Mouse (Mus musculus): ENCODE measurements around the gene Gtf2h1.
"Not testable (repeated sequence)": the region's sequence is repeated elsewhere in the genome, so short reads cannot be mapped to it uniquely, and the experiment has no call there.

Gtf2h1 gene

DNA sequence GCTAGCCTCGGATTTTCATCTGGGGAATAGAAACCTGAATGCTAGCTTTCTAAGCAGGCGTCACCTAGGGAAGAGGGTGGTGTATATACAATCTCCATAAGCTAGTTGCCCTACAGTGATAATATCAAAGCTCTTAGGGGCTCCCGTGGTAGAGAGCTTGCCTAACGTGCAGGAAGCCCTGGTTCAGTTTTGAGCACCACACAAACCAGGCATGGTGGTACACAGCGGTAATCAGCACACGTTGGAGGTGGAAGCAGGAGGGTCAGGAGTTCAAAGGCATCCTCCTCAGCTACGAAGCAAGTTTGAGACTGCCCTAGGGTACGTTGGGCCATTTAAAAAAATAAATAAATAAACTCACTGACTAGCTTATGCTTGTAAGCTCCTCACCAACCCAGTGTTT is 35.8 kb downstream of the Gtf2h1 start:
- no peak for DNase-seq

DNA sequence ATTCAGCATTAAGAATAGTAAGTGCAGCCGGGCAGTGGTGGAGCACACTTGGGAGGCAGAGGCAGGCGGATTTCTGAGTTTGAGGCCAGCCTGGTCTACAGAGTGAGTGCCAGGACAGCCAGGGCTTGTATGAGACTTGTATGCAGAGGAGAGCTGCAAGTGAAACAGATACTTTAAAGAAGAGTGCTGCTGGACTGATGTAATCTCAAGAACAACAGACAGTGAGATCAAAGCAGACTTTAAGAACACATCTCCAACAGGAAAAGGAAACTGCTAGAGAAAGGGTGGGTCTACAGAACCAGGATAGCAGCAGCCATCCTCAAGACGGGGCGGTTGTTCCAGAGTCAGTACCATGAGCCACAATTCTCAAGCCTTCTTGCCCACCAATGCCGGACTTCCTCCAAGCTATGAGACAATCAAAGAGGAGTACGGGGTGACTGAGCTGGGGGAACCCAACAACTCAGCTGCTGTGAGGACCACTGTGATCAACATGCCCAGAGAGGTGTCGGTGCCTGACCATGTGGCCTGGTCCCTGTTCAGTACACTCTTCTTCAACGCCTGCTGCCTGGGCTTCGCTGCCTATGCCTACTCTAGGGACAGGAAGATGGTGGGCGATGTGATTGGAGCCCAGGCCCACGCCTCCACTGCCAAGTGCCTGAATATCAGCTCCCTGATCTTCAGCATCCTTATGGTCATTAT is 36.4 kb downstream of the Gtf2h1 start:
- DNase-seq, result not testable (repeated sequence)

DNA sequence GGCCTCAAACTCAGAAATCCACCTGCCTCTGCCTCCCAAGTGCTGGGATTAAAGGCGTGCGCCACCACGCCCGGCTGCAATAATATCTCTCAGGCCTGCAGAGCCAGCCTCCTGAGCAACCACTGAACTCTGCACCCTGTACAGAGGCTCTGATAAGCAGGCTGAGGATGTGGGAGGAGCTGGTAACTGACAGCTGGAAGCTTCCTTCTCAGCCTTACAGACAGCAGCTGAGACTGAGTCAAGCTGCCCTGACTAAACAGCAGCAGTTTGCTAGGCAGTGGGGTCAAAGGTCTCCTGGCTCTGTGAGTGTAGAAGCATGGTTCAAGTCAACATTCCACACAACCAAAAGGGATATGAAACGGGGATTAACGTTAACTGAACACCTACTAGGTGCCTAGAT is 37.4 kb downstream of the Gtf2h1 start:
- peak; percentile 54 for DNase-seq

DNA sequence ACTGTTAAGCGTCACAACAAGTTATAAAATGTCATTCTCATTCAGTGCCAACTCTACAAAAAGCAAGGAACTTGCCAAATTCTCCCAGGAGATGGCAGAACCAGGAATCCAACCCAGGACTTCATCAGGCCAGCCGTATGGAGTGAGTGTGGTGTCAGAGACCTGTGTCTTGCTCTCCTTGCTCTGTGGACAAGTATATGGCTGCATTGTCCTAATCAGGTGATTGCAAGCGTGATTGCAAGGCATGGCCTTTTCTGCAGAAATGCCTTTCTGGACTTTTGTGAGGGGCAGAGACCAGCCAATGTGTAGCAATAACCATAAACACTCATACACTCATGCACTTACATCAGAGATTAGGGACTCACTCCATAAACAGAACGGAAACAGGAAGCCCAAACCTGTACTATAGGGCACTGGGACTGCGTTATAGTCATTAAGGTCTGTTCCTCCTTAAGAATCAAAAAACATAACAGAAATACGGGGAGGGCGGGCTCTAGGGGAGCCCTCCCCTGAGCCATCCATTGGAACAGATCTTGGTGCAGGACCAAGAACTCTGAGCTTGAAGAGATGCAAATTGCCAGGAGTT is 37.9 kb downstream of the Gtf2h1 start:
- no peak for DNase-seq

DNA sequence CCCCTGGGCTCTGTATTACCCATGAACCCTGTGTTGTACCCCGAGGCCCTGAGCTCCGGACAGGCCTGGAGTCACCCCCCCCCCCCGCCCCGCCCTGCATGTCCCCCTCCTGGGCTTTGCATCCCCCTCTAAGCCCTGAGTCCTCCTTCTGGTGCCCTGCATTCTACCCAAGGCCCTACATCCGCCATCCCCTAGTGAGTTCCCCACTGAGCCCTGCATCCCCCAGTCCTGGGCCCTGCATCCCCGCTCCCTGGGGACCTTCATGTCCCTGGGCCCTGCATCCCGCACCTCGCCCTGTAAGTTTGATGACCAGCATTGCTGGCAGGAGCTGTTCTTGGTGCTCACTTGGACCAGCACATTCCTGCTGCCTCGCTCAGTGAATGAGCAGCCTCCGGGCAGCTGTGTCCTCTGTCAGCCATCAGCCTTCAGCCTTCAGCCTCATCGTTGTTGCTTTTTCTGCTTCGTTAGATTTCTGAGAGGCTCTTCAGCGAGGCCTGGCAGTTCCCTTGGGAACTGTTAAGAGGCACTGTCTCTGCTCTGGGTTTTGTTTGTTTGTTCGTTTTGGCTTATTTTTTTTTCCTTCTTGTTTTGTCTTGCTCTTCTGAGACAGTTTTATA is 39.2 kb downstream of the Gtf2h1 start:
- DNase-seq, result peak; percentile 25

DNA sequence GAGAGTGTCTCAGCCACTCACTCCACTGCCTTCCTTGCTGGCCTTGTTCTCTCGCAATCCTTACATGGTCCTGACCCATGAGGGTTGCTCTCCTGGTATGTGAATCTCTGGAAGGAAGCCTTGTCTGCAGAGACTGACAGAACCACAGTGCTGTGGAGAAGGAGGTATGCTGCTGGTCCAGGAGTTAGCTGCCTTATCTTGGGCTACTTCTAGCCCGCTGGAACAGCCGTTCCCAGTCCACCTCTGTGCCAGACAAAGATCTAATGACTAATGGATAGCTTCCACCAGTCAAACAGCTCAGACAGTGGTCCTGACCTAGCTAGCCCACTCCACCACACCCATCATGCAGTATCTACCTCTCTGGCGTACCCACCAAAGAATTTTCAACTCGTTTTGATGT is 40.5 kb downstream of the Gtf2h1 start:
- DNase-seq, result no peak

DNA sequence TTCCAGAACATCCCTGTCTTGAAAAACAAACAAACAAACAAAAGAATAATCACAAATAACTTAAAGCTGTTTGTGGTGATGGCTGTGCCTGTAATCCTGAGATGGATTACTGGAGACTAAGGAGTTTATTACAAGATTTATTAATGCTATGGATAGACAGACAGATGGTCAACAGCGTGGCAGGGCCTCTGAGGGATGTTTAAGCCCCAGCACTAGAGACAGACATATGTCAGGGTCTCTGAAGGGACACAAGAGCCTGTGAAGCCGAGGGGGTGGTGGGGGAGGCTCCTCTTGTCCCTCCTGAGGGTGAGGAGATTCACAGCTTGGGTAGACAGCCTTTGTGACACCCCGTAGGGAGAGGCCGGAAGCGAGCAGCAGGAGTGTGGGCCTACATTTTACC is 41.2 kb downstream of the Gtf2h1 start:
- DNase-seq, result no peak

DNA sequence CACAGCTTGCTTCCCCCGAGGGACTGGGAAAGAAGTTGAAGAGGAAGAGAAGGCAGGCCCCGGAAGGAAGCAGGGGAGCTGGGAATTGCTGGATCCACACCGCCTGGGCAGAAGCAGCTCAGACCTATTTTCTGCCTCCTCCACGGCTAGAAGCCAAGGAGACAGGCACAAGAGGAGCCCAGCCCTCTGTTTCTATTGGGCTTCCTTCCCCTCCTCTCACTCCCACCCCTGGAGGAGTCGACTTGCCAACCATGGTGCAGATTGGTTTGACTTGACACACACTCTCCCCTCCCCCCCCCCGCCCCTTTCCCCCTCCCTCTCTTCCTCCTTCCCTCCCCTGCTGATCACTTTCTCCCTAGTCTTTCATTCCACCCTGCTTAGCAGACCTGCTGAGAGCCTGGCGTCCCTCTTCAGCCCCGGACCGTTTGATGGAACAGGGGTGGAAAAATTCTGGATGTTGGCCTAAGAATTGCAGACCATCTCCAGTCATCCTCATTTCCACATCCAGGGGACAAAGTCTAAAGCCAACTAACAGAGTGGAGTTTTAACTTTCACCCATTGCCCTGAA is 42.3 kb downstream of the Gtf2h1 start:
- peak; percentile 65 for DNase-seq

DNA sequence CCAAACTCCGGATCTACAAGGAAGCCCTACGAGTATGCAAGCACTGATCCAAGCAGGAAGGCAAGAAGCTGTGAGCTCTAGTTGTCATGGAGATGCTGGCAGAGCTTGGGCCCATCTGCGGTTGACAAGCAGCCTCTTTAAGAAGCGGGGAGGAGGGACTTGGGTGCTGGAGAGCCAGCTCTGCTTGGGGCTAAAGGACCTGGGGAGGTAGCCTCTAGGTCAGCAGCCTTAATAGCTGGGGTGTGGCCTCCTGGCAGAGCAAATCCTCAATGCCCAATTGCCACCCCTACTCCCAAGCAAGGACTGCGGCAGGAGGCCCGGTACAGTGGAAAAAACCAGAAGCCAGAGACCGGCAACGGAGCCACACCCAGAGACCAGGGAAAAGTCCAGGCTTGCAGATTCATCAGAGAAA is 43.0 kb downstream of the Gtf2h1 start:
- peak; percentile 57 for DNase-seq

DNA sequence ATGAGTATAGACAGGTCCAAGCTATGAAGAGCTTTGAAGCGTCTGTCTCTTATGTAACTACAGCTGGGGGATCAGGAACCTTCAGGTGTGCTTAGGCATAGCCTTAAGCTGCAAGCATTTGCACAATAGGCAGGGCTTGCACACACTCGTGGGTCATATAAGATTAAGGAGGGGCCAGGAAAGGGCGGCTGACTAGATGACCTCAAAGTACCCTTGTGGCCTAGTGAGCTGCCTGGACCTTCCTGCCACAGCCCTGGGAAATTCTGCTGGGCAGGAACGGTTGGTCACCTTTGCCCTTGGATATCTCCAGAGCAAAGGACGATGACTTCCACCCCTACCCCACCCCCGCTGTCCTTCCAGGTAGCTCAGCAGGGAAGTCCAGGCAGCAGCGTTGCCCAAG is 43.5 kb downstream of the Gtf2h1 start:
- DNase-seq, result no peak

DNA sequence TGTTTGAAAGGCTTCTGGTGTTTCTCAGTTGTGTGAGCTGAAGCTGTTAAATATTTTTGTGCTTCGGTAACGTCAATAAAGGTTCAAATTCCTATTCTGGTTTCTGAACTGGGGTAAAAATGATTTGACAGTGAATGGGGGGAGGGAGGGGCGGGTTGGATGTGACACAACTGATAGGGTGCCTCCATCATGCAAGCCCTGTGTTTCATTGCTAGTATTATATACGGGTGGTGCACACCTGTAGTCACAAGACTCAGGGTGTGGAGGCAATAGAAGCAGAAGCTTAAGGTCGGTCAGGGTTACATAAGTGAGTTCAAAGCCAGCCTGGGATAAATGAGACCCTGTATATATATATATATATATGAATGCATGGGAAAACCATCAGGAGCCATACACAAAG is 44.0 kb downstream of the Gtf2h1 start:
- no peak for DNase-seq

DNA sequence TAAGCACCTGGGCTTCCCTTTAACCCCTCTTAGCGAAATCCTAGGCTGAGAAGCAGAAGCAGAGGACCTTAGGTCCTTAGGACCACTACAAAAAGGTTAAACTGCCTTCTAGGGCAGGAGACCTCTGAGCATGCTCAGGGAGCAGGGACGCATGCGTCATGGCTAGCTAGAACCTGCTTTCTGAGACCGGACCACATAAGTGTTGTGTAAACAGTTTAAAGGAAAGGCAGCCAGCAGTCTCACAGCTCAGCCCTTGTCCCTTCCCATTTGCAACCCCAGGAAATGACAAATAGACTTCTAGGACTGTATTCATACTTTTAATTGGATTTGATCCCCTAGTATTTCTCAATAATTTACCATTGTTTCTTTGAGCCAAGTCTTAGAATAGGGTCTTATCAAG is 44.4 kb downstream of the Gtf2h1 start:
- DNase-seq, result no peak

DNA sequence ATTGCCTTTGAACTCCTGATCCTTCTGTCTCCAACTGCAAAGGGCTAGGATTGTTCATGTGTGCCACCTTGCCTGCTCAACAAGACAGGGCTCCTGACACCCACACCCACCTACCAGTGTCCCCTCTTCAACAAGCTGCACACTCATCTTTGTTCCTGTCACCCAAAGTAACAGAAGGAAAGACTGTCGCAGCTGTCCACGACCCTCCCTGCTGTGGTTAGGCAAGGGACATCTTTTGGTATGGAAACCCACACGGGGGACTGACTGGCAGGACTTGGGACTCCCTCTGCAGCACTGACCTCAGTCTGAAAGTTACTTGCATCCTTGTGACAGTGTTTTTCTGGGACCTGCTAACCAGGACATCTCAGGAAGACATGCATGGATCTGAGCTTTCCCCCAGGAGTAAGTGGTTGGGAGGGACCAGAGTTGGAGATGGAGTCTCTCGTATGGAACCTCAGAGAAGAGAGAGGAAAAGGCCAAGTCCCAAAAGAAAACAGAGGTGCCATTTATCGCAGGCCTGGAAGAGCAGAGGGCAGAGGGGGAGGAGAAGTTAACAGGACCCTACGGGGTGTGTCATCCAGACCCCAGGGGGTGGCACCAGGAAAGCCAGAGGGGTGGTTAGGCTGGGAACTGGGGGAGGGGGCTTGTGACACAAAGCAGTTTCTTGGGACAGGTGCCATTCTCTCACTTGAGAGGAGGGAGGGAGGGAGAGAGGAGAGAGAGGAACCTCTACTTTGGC is 45.1 kb downstream of the Gtf2h1 start, which contains the start of gene Ldha:
Gene Ldha (plus strand): TSS at position 689 of the 739 bp plus-strand sequence.
- DNase-seq, result no peak

DNA sequence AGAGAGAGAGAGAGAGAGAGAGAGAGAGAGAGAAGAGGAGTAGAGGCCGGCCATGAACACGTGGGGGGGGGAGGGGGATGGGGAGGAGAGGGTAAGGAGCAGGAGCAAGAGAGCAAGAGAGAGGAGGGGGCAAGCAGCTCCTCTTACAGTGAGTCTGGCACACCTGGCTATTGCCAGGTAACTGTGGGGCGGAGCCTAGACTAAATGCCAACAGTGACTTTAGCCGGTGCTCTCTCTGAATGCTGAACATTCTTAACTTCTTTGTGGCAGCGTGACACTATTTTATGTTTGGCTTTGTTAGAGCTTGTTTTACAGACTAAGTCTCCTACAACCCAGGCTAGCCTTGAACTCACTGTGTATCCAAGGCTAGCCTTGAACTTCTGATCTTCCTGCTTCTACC is 46.4 kb downstream of the Gtf2h1 start:
- no peak for DNase-seq

DNA sequence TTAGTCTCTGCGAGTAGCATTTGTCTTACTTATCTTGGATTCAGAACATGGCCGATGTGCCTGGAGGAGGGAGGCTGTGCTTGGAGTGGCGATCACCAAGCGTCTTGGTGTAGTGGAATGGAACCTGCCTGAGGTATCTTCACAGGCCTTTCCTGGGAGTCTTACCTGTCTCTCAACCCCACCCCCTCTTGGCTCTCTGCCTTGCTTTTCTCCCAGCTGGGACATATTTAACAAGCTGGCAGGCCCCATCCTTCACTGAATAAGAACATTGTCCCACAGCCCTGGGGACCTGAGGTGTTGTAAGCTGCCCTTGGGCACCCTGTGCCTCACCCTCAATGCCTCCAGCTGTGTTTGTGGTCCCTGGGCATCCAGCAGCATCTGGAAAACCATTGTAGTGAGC is 47.7 kb downstream of the Gtf2h1 start:
- no peak for DNase-seq

DNA sequence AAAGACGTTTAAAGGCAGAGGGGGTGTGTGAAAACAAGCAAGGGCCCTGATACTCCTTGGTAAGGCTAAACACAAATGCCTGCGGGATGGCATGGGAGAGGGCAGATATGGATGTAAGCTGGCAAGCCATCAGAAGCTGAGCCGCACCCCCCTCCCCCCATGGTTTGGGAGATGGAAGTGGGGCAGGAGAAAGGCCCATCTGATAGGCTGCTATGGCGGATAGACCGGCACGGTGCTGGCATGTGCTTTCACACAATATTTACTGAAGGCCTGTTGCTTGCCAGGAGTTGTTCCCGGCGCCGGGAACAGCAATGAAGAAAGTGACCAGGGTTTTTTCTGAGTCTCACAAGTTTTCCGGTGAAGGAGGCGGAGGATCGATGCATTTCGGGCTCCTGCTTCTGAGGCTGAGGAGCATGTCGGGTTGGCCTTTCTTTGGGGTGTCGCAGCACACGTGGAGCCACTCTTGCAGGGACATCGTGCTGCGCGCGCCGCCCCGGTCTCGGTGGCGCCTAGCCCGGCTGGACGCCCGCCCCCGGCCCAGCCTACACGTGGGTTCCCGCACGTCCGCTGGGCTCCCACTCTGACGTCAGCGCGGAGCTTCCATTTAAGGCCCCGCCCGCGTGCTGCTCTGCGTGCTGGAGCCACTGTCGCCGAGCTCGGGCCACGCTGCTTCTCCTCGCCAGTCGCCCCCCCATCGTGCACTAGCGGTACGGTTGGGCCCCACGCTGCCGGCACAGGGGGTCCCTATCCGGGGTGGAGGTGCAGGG is 49.5 kb downstream of the Gtf2h1 start:
- peak; percentile 97 for DNase-seq

DNA sequence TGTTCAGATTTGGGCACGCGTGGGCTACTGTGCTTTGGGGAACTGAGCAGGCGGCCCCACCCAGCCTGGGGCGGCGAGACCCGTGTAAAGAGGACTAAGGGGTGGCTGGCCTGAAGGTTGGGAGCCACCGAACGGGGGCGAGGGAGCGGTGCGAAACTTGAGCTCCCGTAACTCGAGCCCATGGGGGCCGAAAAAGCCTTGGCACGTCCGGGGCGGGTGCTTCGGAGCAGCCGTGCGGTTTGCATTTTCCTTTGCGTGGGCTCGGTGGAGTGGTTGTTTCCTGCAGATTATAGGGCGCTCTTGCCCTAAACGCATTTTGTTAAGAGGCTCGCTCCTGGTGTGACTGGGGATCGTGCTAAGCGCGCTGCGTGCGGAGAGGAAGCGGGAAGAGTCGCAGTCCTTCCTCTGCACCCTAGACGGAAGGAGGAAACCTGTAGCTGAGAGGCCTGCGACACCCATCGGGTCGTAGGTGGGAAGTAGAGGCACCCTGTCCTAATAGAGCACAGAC is 50.1 kb downstream of the Gtf2h1 start:
- peak; percentile 72 for DNase-seq

DNA sequence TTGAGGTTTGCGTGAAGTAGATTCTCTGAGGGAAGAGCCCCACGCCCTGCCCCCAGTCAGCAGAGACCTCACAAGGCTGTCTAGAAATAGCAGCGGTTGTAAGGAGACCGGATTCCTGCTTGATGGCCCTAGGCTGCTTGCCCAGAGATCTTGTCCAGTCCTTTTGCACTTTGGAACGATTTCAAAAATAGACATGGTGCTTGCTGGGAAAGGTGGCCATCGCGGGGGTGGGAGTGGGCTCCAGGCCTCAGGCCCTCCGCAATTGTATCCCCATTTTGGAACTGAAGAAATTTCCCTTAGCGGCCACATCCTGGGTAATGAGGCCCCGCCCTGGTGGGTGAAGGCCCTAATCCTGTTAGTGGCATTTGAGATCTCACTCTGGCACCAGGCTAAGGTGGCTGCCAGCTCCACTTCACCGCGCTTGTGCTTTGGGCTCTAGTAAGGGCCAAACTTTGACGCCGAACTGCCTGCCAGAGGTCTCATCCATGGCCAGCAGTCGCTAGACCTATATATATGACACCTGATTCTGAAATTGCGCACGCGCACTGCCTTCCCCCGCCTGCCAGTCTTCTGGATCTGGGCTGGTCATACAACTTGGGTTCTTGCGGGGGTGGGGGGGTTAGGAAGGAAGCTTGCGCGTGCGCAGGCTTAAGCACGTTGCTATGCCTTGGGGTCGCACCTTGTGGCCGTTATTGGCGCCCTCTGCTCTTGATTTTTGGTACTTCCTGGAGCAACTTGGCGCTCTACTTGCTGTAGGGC is 50.8 kb downstream of the Gtf2h1 start:
- DNase-seq, result peak; percentile 88

DNA sequence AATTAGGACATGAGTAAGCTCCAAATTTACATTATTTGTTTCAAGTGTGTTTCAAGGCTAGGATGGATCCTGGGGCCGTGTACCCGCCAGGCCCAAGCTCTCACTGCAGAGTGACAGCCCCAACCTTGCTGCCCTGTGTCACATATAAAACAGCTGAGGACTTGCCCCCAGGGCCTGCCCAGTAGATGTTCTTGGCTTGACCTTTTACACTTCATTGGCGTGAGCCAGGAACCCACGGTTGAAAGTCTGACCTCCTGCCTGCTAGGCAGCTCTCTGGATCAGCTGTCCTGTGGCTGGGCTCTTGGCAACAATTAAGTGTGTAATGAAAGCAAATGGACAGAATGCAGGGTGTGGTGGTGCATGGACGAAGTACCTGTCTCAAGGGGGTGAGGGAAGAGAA is 53.4 kb downstream of the Gtf2h1 start:
- DNase-seq, result no peak

DNA sequence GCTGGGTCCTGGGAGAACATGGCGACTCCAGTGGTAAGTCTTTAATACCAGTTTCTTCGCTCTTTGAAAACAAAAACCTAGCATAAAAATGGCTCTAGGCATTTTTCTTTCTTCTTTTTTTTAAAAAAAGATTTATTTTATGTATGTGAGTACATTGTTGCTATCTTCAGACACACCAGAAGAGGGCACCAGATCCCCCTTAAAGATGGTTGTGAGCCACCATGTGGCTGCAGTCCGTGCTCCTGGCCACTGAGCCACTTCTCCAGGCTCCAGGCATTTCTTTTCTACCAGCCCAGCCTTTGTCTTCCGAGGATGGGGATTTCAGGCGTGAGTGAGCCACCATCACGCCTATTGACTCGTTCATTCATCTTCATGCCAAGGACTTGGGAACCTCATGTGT is 55.1 kb downstream of the Gtf2h1 start:
- DNase-seq, result no peak

DNA sequence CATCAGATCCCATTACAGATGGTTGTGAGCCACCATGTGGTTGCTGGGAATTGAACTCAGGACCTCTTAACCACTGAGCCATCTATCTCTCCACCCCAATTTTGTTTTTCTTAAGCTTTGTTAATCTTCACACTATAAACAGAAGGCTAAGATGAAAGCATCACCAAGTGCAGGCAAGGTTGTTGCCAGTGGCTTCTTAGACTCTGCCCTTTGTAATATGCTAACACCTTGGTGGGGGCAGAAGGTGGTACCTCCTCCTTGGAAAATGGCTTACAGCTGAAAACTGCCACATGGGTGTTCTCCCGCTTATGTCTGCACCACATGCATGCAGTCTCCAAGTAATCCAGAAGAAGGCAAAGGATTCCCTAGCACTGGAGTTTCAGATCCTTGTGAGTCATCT is 56.8 kb downstream of the Gtf2h1 start:
- no peak for DNase-seq

DNA sequence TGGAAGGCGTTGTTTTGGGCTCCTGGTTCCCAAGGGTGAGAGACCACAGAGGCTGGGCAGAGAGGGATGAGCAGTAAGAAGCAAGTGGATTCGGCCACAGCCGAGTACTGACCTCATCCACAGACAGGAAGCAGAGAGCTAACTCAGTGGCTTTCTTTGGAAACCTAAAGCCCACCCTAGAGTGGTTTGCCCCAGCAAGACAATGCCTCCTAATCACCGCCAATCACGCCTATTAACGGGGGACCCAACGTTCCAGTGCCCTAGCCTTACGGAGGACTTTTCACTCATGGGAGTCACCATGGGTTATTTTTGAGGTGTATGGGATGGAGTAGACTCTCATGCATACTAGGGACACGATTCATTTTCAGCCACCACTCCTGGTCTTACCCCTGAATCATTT is 57.5 kb downstream of the Gtf2h1 start:
- DNase-seq, result no peak

Data from embryo, embryonic 11 days (tissue).